Mouse (Mus musculus) testis, adult 2 months (tissue): ENCODE measurements around the gene Aatk.

Source experiments
- CTCF ChIP-seq: fragments of 200-500 bp; IDR thresholded peaks from 2 replicates; pipeline ENCODE4 v1.5.1; 2012; ENCODE audit warnings: low read depth, mild to moderate bottlenecking, inconsistent platforms, low read length, moderate library complexity; ENCODE audit not compliant: control insufficient read depth, insufficient read depth, insufficient replicate concordance
- POLR2A ChIP-seq: fragments of 200-500 bp; IDR thresholded peaks from 2 replicates; pipeline ENCODE4 v1.6.1; 2012; ENCODE audit warnings: low read depth, mild to moderate bottlenecking, inconsistent platforms, low read length, moderate library complexity; ENCODE audit not compliant: control insufficient read depth

- no peak for TF ChIP-seq POLR2A
- no peak for TF ChIP-seq CTCF
These were observed 67.2 kb downstream of the Aatk start for GRCm38 (mm10) chr11:119979596-119980385.
